Mouse (Mus musculus): ENCODE results near the gene Xpo1. TPM values are rescaled to one million over a fixed set of nuclear protein-coding genes. Genes with fewer than 3 reads are reported as not detected.

The Xpo1 gene
- 104 TPM in 2 replicates for polyA plus RNA-seq (2016; fragmentation: Nextera tagmentation; extraction: Ambion mirVana)

- no peaks in the 10 kb centered on the region for H3K27me3 ChIP-seq (replicated peaks)
- peak within 1 kb of the TSS; percentile 99 for H3K4me3 ChIP-seq
- peak; percentile 91 for ATAC-seq
- peak within 1 kb of the TSS; percentile 100 for H3K9ac ChIP-seq
- H3K36me3 ChIP-seq, result peaks cover 16% of the 10 kb centered on the region
- WGBS (ENCODE audit: insufficient replicate concordance), result under 1% methylated on average over 53 of the region's 60 CpGs
- H3K9me3 ChIP-seq (replicated peaks), result no peaks in the 10 kb centered on the region
- peak within 1 kb of the TSS; percentile 93 for H3K4me2 ChIP-seq
- peaks cover 43% of the 10 kb centered on the region for H3K4me1 ChIP-seq
- peak within 1 kb of the TSS; percentile 99 for H3K27ac ChIP-seq
Measured at GRCm38 (mm10) chr11:23255427-23256193, at the start of gene Xpo1. Gene Xpo1, plus strand, starts transcription at chr11:23256041.

- Histone ChIP-seq H3K4me2 (no peak overlapping the region), H3K9me3 (replicated peaks) (no peaks in the 10 kb centered on the region), H3K27ac (no peak overlapping the region), H3K4me1 (0 out of 2 replicates have a peak, but pooled peaks cover 8% of the 10 kb centered on the region), H3K9ac (no peak overlapping the region), H3K4me3 (no peak overlapping the region), H3K36me3 (no peaks in the 10 kb centered on the region), H3K27me3 (replicated peaks) (no peaks in the 10 kb centered on the region)
- no peak for ATAC-seq
- WGBS (ENCODE audit: insufficient replicate concordance), result 71% methylated on average over 7 of the region's 7 CpGs
Measured at GRCm38 (mm10) chr11:23209717-23210116, 46.1 kb upstream of the Xpo1 start.

GRCm38 (mm10) chr11:23210590-23211510 is 45.0 kb upstream of the Xpo1 start:
- no peak overlapping the region for H3K27ac ChIP-seq
- H3K4me3 ChIP-seq, result peak overlapping the region; percentile 26
- ATAC-seq, result no peak
- H3K4me1 ChIP-seq, result 0 out of 2 replicates have a peak, but pooled peaks cover 8% of the 10 kb centered on the region
- WGBS (ENCODE audit: insufficient replicate concordance), result 19% methylated on average over 16 of the region's 16 CpGs
- no peaks in the 10 kb centered on the region for H3K9me3 ChIP-seq (replicated peaks)
- H3K4me2 ChIP-seq, result peak overlapping the region; percentile 61
- no peaks in the 10 kb centered on the region for H3K36me3 ChIP-seq
- H3K9ac ChIP-seq, result peak overlapping the region; percentile 18; the same call in 1 of the 2 replicates
- H3K27me3 ChIP-seq (replicated peaks), result no peaks in the 10 kb centered on the region

- H3K4me2 ChIP-seq, result no peak overlapping the region
- H3K4me1 ChIP-seq, result no peaks in the 10 kb centered on the region
- no peak for ATAC-seq
- no peak overlapping the region for H3K27ac ChIP-seq
- no peaks in the 10 kb centered on the region for H3K27me3 ChIP-seq (replicated peaks)
- H3K36me3 ChIP-seq, result no peaks in the 10 kb centered on the region
- WGBS (ENCODE audit: insufficient replicate concordance), result 66% methylated on average over 9 of the region's 9 CpGs
- H3K9ac ChIP-seq, result no peak overlapping the region
- H3K4me3 ChIP-seq, result no peak overlapping the region
- no peaks in the 10 kb centered on the region for H3K9me3 ChIP-seq (replicated peaks)
Measured at GRCm38 (mm10) chr11:23217430-23217829, 38.4 kb upstream of the Xpo1 start.

- Histone ChIP-seq H3K9ac (no peak overlapping the region), H3K36me3 (no peaks in the 10 kb centered on the region), H3K4me2 (no peak overlapping the region), H3K27me3 (replicated peaks) (no peaks in the 10 kb centered on the region), H3K4me1 (peaks cover 6% of the 10 kb centered on the region), H3K4me3 (no peak overlapping the region), H3K9me3 (replicated peaks) (no peaks in the 10 kb centered on the region), H3K27ac (no peak overlapping the region)
- ATAC-seq, result no peak
- 43% methylated on average over 4 of the region's 4 CpGs for WGBS (ENCODE audit: insufficient replicate concordance)
Measured at GRCm38 (mm10) chr11:23236015-23236414, 19.8 kb upstream of the Xpo1 start.

GRCm38 (mm10) chr11:23253931-23254330 is 1.9 kb upstream of the Xpo1 start:
- Histone ChIP-seq H3K9ac (no peak overlapping the region), H3K9me3 (replicated peaks) (no peaks in the 10 kb centered on the region), H3K27me3 (replicated peaks) (no peaks in the 10 kb centered on the region), H3K4me3 (no peak overlapping the region), H3K27ac (no peak overlapping the region), H3K4me1 (peaks cover 26% of the 10 kb centered on the region), H3K4me2 (no peak overlapping the region), H3K36me3 (peaks cover 6% of the 10 kb centered on the region; the same call in 1 of the 2 replicates)
- no peak for ATAC-seq
- 88% methylated on average over 4 of the region's 4 CpGs for WGBS (ENCODE audit: insufficient replicate concordance)

- 67% methylated on average over 4 of the region's 4 CpGs for WGBS (ENCODE audit: insufficient replicate concordance)
- Histone ChIP-seq H3K4me1 (peaks cover 32% of the 10 kb centered on the region), H3K9me3 (replicated peaks) (no peaks in the 10 kb centered on the region), H3K27me3 (replicated peaks) (no peaks in the 10 kb centered on the region), H3K27ac (peak overlapping the region; percentile 99), H3K36me3 (peaks cover 9% of the 10 kb centered on the region; the same call in 1 of the 2 replicates), H3K4me3 (peak overlapping the region; percentile 99), H3K9ac (peak overlapping the region; percentile 81), H3K4me2 (peak overlapping the region; percentile 93)
- no peak for ATAC-seq
Measured at GRCm38 (mm10) chr11:23254548-23254947, 1.3 kb upstream of the Xpo1 start.

- Histone ChIP-seq H3K27me3 (replicated peaks) (no peaks in the 10 kb centered on the region), H3K27ac (peak overlapping the region; percentile 99), H3K4me2 (peak overlapping the region; percentile 93), H3K9me3 (replicated peaks) (no peaks in the 10 kb centered on the region), H3K36me3 (peaks cover 10% of the 10 kb centered on the region; the same call in 1 of the 2 replicates), H3K4me3 (peak overlapping the region; percentile 99), H3K4me1 (peaks cover 37% of the 10 kb centered on the region), H3K9ac (peak overlapping the region; percentile 81)
- WGBS (ENCODE audit: insufficient replicate concordance), result 2% methylated on average over 22 of the region's 24 CpGs
- ATAC-seq, result no peak
Measured at GRCm38 (mm10) chr11:23255053-23255426, 801 bp upstream of the Xpo1 start.

GRCm38 (mm10) chr11:23256194-23256802 is 457 bp downstream of the Xpo1 start:
- Histone ChIP-seq H3K4me2 (peak overlapping the region; percentile 93), H3K27ac (peak overlapping the region; percentile 99), H3K36me3 (peaks cover 21% of the 10 kb centered on the region), H3K9ac (peak overlapping the region; percentile 100), H3K4me3 (peak overlapping the region; percentile 99), H3K4me1 (peaks cover 49% of the 10 kb centered on the region), H3K27me3 (replicated peaks) (no peaks in the 10 kb centered on the region), H3K9me3 (replicated peaks) (no peaks in the 10 kb centered on the region)
- under 1% methylated on average over 46 of the region's 51 CpGs for WGBS (ENCODE audit: insufficient replicate concordance)
- ATAC-seq, result no peak

- Histone ChIP-seq H3K27ac (peak overlapping the region; percentile 99), H3K36me3 (peaks cover 29% of the 10 kb centered on the region), H3K4me3 (peak overlapping the region; percentile 99), H3K9me3 (replicated peaks) (no peaks in the 10 kb centered on the region), H3K9ac (peak overlapping the region; percentile 100), H3K4me1 (peaks cover 54% of the 10 kb centered on the region), H3K4me2 (peak overlapping the region; percentile 93), H3K27me3 (replicated peaks) (no peaks in the 10 kb centered on the region)
- ATAC-seq, result peak; percentile 63
- under 1% methylated on average over 48 of the region's 48 CpGs for WGBS (ENCODE audit: insufficient replicate concordance)
Measured at GRCm38 (mm10) chr11:23256803-23257704, 1.2 kb downstream of the Xpo1 start.

GRCm38 (mm10) chr11:23259073-23259472 is 3.2 kb downstream of the Xpo1 start:
- Histone ChIP-seq H3K27me3 (replicated peaks) (no peaks in the 10 kb centered on the region), H3K27ac (peak overlapping the region; percentile 41; the same call in 1 of the 2 replicates), H3K4me1 (peaks cover 50% of the 10 kb centered on the region), H3K4me3 (peak overlapping the region; percentile 36), H3K9ac (peak overlapping the region; percentile 50), H3K4me2 (peak overlapping the region; percentile 93), H3K36me3 (peaks cover 49% of the 10 kb centered on the region), H3K9me3 (replicated peaks) (no peaks in the 10 kb centered on the region)
- 82% methylated on average over 4 of the region's 4 CpGs for WGBS (ENCODE audit: insufficient replicate concordance)
- no peak for ATAC-seq

All from liver, embryonic 12.5 days (tissue).